Mouse (Mus musculus) limb, embryonic 12.5 days (tissue): ENCODE measurements at regions not wholly inside any gene's neighbourhood (a gene's known extent, or its start where the extent isn't known, plus 50 kb on each side); places are given as distances from the start of the nearest gene placed in this dataset.

Experiments
- ATAC-seq: fragments of 200-750 bp; cut with Nextera tagmentation; 2 replicates; pipeline ENCODE4 v1.8.0; 2017; ENCODE audit warnings: low read depth, moderate TSS enrichment; ENCODE audit not compliant: insufficient number of reproducible peaks, insufficient read depth, low FRiP score, low TSS enrichment
- H3K27ac ChIP-seq: fragments of 300-500 bp; sonication (generic); 2 replicates; pipeline ENCODE4 v1.5.1; 2016; ENCODE audit warnings: mild to moderate bottlenecking, moderate library complexity
- H3K27me3 ChIP-seq: fragments of 300-500 bp; sonication (generic); 2 replicates; pipeline ENCODE4 v1.6.1; 2016; ENCODE audit warnings: mild to moderate bottlenecking, moderate library complexity
- H3K36me3 ChIP-seq: fragments of 300-500 bp; sonication (generic); 2 replicates; pipeline ENCODE4 v1.6.1; 2016; ENCODE audit warnings: mild to moderate bottlenecking, moderate library complexity
- H3K4me1 ChIP-seq: fragments of 300-500 bp; sonication (generic); replicated peaks from 2 replicates; pipeline ENCODE4 v1.6.1; 2016
- H3K4me2 ChIP-seq: fragments of 300-500 bp; sonication (generic); 2 replicates; pipeline ENCODE4 v1.6.1; 2016; ENCODE audit warnings: mild to moderate bottlenecking, moderate library complexity
- H3K4me3 ChIP-seq: fragments of 300-500 bp; sonication (generic); replicated peaks from 2 replicates; pipeline ENCODE4 v1.5.1; 2016; ENCODE audit warnings: mild to moderate bottlenecking
- H3K9ac ChIP-seq: fragments of 300-500 bp; sonication (generic); replicated peaks from 2 replicates; pipeline ENCODE4 v1.6.1; 2016; ENCODE audit warnings: mild to moderate bottlenecking, moderate library complexity
- H3K9me3 ChIP-seq: fragments of 300-500 bp; sonication (generic); 2 replicates; pipeline ENCODE4 v1.6.1; 2016; ENCODE audit warnings: mild to moderate bottlenecking, moderate library complexity
- WGBS: fragments of 180-500 bp; shearing (Covaris S2); methylation state at CpG from one replicate; pipeline ENCODE4 v1.1.7; 2016; 5-methylcytosine and 5-hydroxymethylcytosine counted together

GRCm38 (mm10) chr9:93170071-93170470 is 628.0 kb downstream of the Plod2 start:
- Histone ChIP-seq H3K9me3 (no peaks in the 10 kb centered on the region), H3K36me3 (no peaks in the 10 kb centered on the region), H3K27ac (no peak overlapping the region), H3K4me2 (no peak overlapping the region), H3K9ac (no peak overlapping the region), H3K4me3 (no peak overlapping the region), H3K4me1 (no peaks in the 10 kb centered on the region), H3K27me3 (no peaks in the 10 kb centered on the region)
- ATAC-seq: no peak

- H3K4me1 ChIP-seq: no peaks in the 10 kb centered on the region
- H3K27me3 ChIP-seq: no peaks in the 10 kb centered on the region
- no peaks in the 10 kb centered on the region for H3K9me3 ChIP-seq
- no peak overlapping the region for H3K9ac ChIP-seq
- no peak overlapping the region for H3K4me3 ChIP-seq
- no peaks in the 10 kb centered on the region for H3K36me3 ChIP-seq
- H3K4me2 ChIP-seq: no peak overlapping the region
- H3K27ac ChIP-seq: no peak overlapping the region
- 62% methylated on average over 1 of the region's 1 CpGs for WGBS
- ATAC-seq: no peak
Measured at GRCm38 (mm10) chr9:93186638-93187037, 644.6 kb downstream of the Plod2 start.

- H3K4me3 ChIP-seq: no peak overlapping the region
- H3K4me2 ChIP-seq: no peak overlapping the region
- H3K36me3 ChIP-seq: no peaks in the 10 kb centered on the region
- H3K27me3 ChIP-seq: no peaks in the 10 kb centered on the region
- H3K27ac ChIP-seq: no peak overlapping the region
- ATAC-seq: no peak
- no peaks in the 10 kb centered on the region for H3K9me3 ChIP-seq
- H3K9ac ChIP-seq: no peak overlapping the region
- H3K4me1 ChIP-seq: no peaks in the 10 kb centered on the region
Measured at GRCm38 (mm10) chr9:93232562-93232961, 690.5 kb downstream of the Plod2 start.

- no peaks in the 10 kb centered on the region for H3K36me3 ChIP-seq
- H3K4me2 ChIP-seq: no peak overlapping the region
- H3K27ac ChIP-seq: no peak overlapping the region
- 84% methylated on average over 3 of the region's 3 CpGs for WGBS
- no peak overlapping the region for H3K9ac ChIP-seq
- no peaks in the 10 kb centered on the region for H3K9me3 ChIP-seq
- no peaks in the 10 kb centered on the region for H3K4me1 ChIP-seq
- no peaks in the 10 kb centered on the region for H3K27me3 ChIP-seq
- no peak overlapping the region for H3K4me3 ChIP-seq
- no peak for ATAC-seq
Measured at GRCm38 (mm10) chr9:93252146-93252545, 710.1 kb downstream of the Plod2 start.

- Histone ChIP-seq H3K36me3 (no peaks in the 10 kb centered on the region), H3K9me3 (no peaks in the 10 kb centered on the region; the same call in 1 of the 2 replicates), H3K9ac (no peak overlapping the region), H3K4me3 (no peak overlapping the region), H3K4me2 (no peak overlapping the region), H3K4me1 (no peaks in the 10 kb centered on the region), H3K27ac (no peak overlapping the region), H3K27me3 (no peaks in the 10 kb centered on the region)
- 64% methylated on average over 2 of the region's 2 CpGs for WGBS
- no peak for ATAC-seq
Measured at GRCm38 (mm10) chr9:93297332-93297731, 755.3 kb downstream of the Plod2 start.

GRCm38 (mm10) chr9:93306753-93307152 is 764.7 kb downstream of the Plod2 start:
- H3K9ac ChIP-seq: no peak overlapping the region
- H3K4me1 ChIP-seq: peaks cover 4% of the 10 kb centered on the region; the same call in 1 of the 2 replicates
- H3K27me3 ChIP-seq: no peaks in the 10 kb centered on the region
- H3K9me3 ChIP-seq: no peaks in the 10 kb centered on the region
- H3K27ac ChIP-seq: no peak overlapping the region
- ATAC-seq: 0 out of 2 replicates have a peak, but pooled peaks have one; percentile 42
- WGBS: 14% methylated on average over 2 of the region's 2 CpGs
- H3K4me3 ChIP-seq: no peak overlapping the region
- H3K36me3 ChIP-seq: no peaks in the 10 kb centered on the region
- no peak overlapping the region for H3K4me2 ChIP-seq

- Histone ChIP-seq H3K27me3 (no peaks in the 10 kb centered on the region), H3K9ac (no peak overlapping the region), H3K36me3 (no peaks in the 10 kb centered on the region), H3K4me2 (no peak overlapping the region), H3K4me1 (no peaks in the 10 kb centered on the region), H3K4me3 (no peak overlapping the region), H3K27ac (no peak overlapping the region), H3K9me3 (no peaks in the 10 kb centered on the region)
- ATAC-seq: no peak
- WGBS: 54% methylated on average over 2 of the region's 2 CpGs
Measured at GRCm38 (mm10) chr9:93328997-93329682, 787.1 kb downstream of the Plod2 start.
